Mouse (Mus musculus): ENCODE data around the gene Prkab2. TPM values are rescaled to one million over a fixed set of nuclear protein-coding genes. Genes with fewer than 3 reads are reported as not detected.

Prkab2 gene
- polyA plus RNA-seq, 1 experiment from 2014 or later: 3.1 TPM

DNA sequence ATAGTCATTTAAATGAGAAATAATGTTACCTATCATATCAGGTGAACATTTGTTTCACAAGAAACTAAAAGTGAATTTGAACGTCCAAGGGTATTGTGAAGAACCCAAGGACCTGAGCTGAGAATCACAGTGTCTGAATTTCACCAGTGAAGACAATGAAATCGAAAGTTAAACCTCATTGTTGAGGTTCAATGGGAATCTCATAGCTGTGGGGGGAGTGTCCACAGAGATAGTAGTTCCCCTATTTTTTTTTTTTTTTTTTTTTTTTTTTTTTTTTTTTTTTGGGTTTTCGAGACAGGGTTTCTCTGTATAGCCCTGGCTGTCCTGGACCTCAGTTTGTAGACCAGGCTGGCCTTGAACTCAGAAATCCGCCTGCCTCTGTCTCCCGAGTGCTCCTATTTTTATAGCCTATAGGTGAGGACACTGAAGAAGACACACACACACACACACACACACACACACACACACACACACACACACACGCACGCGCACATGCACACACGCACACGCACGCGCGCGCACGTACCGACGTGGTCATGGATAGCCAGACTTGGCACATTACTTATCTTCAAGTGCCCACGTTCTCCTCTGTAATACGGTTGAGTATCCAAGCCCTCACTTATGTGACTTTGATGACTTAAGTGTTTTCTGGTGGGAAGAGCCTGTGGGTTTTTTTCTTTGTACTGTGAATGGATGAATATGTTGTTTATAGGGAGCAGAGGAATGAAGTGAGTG is 40.7 kb upstream of the Prkab2 start:
- Histone ChIP-seq H3K9me3 (ENCODE audit: low read length) (no peaks in the 10 kb centered on the region), H3K4me1 (ENCODE audit: insufficient read depth, low read depth, low read length) (no peaks in the 10 kb centered on the region), H3K27me3 (replicated peaks; ENCODE audit: insufficient read depth, low read length) (no peaks in the 10 kb centered on the region), H3K27ac (ENCODE audit: low read length) (no peak overlapping the region), H3K36me3 (ENCODE audit: insufficient read depth, low read length) (no peaks in the 10 kb centered on the region), H3K9ac (replicated peaks; ENCODE audit: low read depth) (no peak overlapping the region), H3K4me3 (ENCODE audit: low read depth, low read length) (no peak overlapping the region), H3K4me2 (replicated peaks; ENCODE audit: low read depth, low read length) (no peak overlapping the region)
- no peak for TF ChIP-seq CTCF (IDR thresholded peaks at IDR 0.05)
- no peak for TF ChIP-seq EP300 (IDR thresholded peaks at IDR 0.05)
- WGBS: 83% methylated on average over 18 of the region's 19 CpGs
- ATAC-seq: no peak
- DNase-seq (ENCODE audit: low spot score): no peak

DNA sequence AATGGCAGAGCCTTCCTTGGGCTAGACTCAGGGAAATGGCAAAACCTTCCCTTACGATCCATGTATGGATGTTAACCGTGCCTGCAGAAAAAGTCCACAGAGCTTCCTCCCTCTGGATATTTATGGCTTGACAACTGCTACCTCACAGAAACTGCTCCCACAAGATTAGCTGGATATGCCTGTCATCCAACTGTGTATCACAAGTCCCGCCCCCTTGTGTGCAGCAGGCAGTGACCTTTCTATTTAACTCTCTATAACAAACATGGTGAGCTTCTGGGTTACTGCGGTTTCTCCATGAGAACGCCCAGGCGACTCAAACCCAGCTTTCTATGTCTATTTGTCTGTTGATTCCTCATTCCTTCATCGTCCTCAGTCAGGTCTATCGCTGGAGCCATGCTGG is 40.1 kb upstream of the Prkab2 start:
- TF ChIP-seq CTCF (IDR thresholded peaks at IDR 0.05) (no peak), EP300 (IDR thresholded peaks at IDR 0.05) (no peak)
- Histone ChIP-seq H3K27ac (ENCODE audit: low read length) (no peak overlapping the region), H3K36me3 (ENCODE audit: insufficient read depth, low read length) (no peaks in the 10 kb centered on the region), H3K27me3 (replicated peaks; ENCODE audit: insufficient read depth, low read length) (no peaks in the 10 kb centered on the region), H3K4me2 (replicated peaks; ENCODE audit: low read depth, low read length) (no peak overlapping the region), H3K4me1 (ENCODE audit: insufficient read depth, low read depth, low read length) (no peaks in the 10 kb centered on the region), H3K4me3 (ENCODE audit: low read depth, low read length) (no peak overlapping the region), H3K9me3 (ENCODE audit: low read length) (no peaks in the 10 kb centered on the region), H3K9ac (replicated peaks; ENCODE audit: low read depth) (no peak overlapping the region)
- ATAC-seq (no peak), DNase-seq (ENCODE audit: low spot score) (no peak)
- WGBS: 70% methylated on average over 8 of the region's 8 CpGs

DNA sequence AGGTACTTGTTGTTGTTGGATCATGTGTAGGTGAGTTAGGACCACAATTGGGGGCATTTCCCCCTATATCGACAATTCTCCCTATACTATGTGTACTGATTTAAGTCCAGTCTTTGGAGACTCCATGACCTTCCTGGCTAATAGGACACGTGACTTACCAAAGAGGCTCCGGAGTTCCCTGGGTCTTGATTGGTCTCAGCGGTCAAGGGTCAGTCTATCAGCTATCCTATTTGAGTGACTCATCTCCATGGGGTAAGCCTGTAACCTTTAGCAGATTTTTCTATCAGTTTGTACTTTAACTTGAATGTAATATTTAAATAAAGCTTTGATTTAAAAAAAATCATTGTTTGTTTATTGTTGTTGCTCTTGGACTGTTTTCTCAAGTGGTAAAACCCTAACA is 37.3 kb upstream of the Prkab2 start:
- H3K4me2 ChIP-seq (replicated peaks; ENCODE audit: low read depth, low read length): no peak overlapping the region
- TF ChIP-seq CTCF (IDR thresholded peaks at IDR 0.05) (no peak), EP300 (IDR thresholded peaks at IDR 0.05) (no peak)
- WGBS: 88% methylated on average over 4 of the region's 4 CpGs

DNA sequence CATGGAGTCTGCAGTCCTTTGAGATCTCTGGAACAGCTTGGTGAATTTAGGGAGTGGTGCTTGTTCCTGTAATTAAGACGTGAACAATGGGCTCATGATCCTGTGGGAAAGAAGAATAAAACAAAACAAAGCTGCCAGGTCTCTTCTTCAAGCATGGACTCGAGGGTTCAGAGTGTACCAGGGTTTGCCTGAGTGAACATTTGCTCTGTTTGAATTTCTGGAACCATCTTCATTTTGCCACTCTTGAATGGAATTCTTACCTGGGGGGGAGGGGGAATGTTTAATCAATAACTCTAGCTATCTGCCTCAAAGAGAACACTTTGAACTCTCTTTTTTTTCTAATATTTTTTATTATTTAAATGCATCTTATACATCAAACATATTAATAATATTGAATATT is 33.4 kb upstream of the Prkab2 start:
- Histone ChIP-seq H3K27ac (ENCODE audit: low read length) (no peak overlapping the region), H3K9ac (replicated peaks; ENCODE audit: low read depth) (no peak overlapping the region), H3K4me1 (ENCODE audit: insufficient read depth, low read depth, low read length) (peaks cover 7% of the 10 kb centered on the region; the same call in 1 of the 2 replicates), H3K36me3 (ENCODE audit: insufficient read depth, low read length) (no peaks in the 10 kb centered on the region), H3K27me3 (replicated peaks; ENCODE audit: insufficient read depth, low read length) (no peaks in the 10 kb centered on the region), H3K4me2 (replicated peaks; ENCODE audit: low read depth, low read length) (no peak overlapping the region), H3K9me3 (ENCODE audit: low read length) (no peaks in the 10 kb centered on the region), H3K4me3 (ENCODE audit: low read depth, low read length) (no peak overlapping the region)
- 22% methylated on average over 2 of the region's 2 CpGs for WGBS
- no peak for ATAC-seq
- TF ChIP-seq EP300 (IDR thresholded peaks at IDR 0.05): no peak
- TF ChIP-seq CTCF (IDR thresholded peaks at IDR 0.05): no peak
- no peak for DNase-seq (ENCODE audit: low spot score)

More for the DNA sequence above, 37.3 kb upstream of the Prkab2 start:
- H3K4me3 ChIP-seq (ENCODE audit: low read depth, low read length): no peak overlapping the region
- H3K9me3 ChIP-seq (ENCODE audit: low read length): no peaks in the 10 kb centered on the region
- H3K27ac ChIP-seq (ENCODE audit: low read length): no peak overlapping the region
- ATAC-seq (no peak), DNase-seq (ENCODE audit: low spot score) (no peak)
- H3K27me3 ChIP-seq (replicated peaks; ENCODE audit: insufficient read depth, low read length): no peaks in the 10 kb centered on the region
- H3K4me1 ChIP-seq (ENCODE audit: insufficient read depth, low read depth, low read length): no peaks in the 10 kb centered on the region
- H3K36me3 ChIP-seq (ENCODE audit: insufficient read depth, low read length): no peaks in the 10 kb centered on the region
- no peak overlapping the region for H3K9ac ChIP-seq (replicated peaks; ENCODE audit: low read depth)

DNA sequence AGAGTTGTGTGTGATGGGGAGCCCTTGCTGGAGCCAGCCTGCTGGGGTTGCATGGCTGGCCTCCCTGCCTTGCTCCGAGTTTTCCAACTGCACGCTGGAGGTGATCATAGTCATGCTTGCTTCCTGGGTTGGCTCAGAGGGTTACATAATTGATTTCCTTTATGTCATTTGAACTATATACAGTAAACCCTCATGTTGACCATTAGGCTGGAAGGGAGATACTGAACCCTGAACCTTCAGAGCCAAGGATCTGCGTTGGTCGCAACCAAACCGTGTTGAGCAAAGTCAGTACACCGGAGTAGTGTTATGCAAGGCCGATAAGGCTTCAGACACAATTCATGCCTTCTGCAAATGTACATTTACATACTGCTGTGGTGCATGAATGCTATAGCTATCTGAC is 30.1 kb upstream of the Prkab2 start:
- WGBS: 49% methylated on average over 7 of the region's 7 CpGs
- Histone ChIP-seq H3K27me3 (replicated peaks; ENCODE audit: insufficient read depth, low read length) (no peaks in the 10 kb centered on the region), H3K4me3 (ENCODE audit: low read depth, low read length) (peak overlapping the region; percentile 43), H3K9me3 (ENCODE audit: low read length) (no peaks in the 10 kb centered on the region), H3K4me2 (replicated peaks; ENCODE audit: low read depth, low read length) (peak overlapping the region; percentile 53), H3K9ac (replicated peaks; ENCODE audit: low read depth) (no peak overlapping the region), H3K27ac (ENCODE audit: low read length) (peak overlapping the region; percentile 60; the same call in 1 of the 2 replicates), H3K4me1 (ENCODE audit: insufficient read depth, low read depth, low read length) (peaks cover 7% of the 10 kb centered on the region; the same call in 1 of the 2 replicates), H3K36me3 (ENCODE audit: insufficient read depth, low read length) (no peaks in the 10 kb centered on the region)
- ATAC-seq (no peak), DNase-seq (ENCODE audit: low spot score) (peak; percentile 16)
- TF ChIP-seq EP300 (IDR thresholded peaks at IDR 0.05) (no peak), CTCF (IDR thresholded peaks at IDR 0.05) (no peak)

DNA sequence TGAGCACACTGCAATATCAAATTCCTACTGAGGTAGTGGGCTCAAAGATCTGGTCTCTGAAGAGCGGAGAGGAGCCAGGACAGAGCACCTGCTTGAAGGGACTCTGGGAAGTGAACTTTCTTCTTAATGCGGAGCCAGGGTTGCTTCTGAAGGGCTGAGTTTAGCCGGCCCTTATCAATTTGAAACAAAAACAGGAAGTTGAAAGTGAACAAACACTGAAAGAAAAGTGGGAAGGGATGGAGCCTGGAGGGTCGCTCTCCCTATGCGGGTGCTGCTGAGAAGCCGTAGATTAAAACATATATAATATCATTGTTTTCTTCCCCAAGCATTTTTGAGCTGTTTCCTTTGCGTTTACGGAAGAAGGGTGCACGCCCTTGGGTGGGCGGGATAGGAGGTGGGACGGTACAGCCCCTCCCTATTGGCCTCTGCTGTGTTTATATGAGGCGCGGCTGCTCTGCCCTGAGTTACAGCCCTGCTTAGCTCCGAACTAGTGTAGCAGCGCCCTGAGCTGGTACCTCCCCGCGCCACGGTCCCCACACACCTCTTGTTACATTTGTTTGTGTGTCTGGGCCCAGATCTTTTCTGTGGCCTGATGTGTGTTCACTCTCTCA is 29.5 kb upstream of the Prkab2 start, which contains the start of gene Fmo5:
Gene Fmo5 (plus strand): TSS at position 414 of the 611 bp plus-strand sequence.
- ATAC-seq (peak; percentile 99), DNase-seq (ENCODE audit: low spot score) (peak; percentile 86)
- Histone ChIP-seq H3K4me1 (ENCODE audit: insufficient read depth, low read depth, low read length) (peaks cover 7% of the 10 kb centered on the region; the same call in 1 of the 2 replicates), H3K9ac (replicated peaks; ENCODE audit: low read depth) (peak within 1 kb of the TSS; percentile 48), H3K4me3 (ENCODE audit: low read depth, low read length) (peak within 1 kb of the TSS; percentile 43), H3K27ac (ENCODE audit: low read length) (peak within 1 kb of the TSS; percentile 60), H3K4me2 (replicated peaks; ENCODE audit: low read depth, low read length) (peak within 1 kb of the TSS; percentile 53), H3K36me3 (ENCODE audit: insufficient read depth, low read length) (no peaks in the 10 kb centered on the region), H3K9me3 (ENCODE audit: low read length) (no peaks in the 10 kb centered on the region), H3K27me3 (replicated peaks; ENCODE audit: insufficient read depth, low read length) (no peaks in the 10 kb centered on the region)
- TF ChIP-seq CTCF (IDR thresholded peaks at IDR 0.05) (no peak), EP300 (IDR thresholded peaks at IDR 0.05) (0 out of 2 replicates have a peak, but pooled peaks have one; percentile 30)
- 1% methylated on average over 18 of the region's 18 CpGs for WGBS
